Mouse (Mus musculus): Measurements from ENCODE around the gene Msantd2.

GRCm38 (mm10) chr9:37530031-37530887 is 41.1 kb downstream of the Msantd2 start:
- TF ChIP-seq POLR2A (IDR thresholded peaks at IDR 0.05; ENCODE audit: control insufficient read depth, low read depth, low read length) (no peak), CTCF (IDR thresholded peaks at IDR 0.05; ENCODE audit: control insufficient read depth, insufficient read depth, insufficient replicate concordance, low read depth, low read length) (no peak)

Measured in testis, adult 2 months (tissue).